Comparison of ENCODE assay signal across 7 mouse cellular contexts in the genomic region with DNA sequence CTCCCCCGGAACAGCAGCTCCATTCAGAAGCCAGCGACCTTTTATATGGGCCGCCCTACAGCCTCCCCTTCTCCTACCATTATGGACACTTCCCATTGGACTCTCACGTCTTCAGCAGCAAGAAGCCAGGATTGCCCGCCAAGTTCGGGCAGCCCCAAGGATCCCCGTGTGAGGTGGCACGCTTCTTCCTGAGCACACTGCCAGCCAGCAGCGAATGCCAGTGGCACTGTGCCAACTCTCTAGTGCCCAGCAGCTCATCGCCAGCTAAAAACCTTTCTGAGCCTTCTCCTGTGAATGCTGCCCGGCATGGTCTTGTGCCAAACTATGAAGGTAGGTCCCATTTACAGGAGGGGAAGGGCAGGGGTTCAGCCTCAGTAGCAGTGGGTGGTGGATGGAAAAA. TPM values are rescaled to one million over a fixed set of nuclear protein-coding genes. Genes with fewer than 3 reads are reported as not detected.
DNase-seq lines count a peak whose midpoint lies in the region; ATAC-seq lines count a peak whose summit lies in the region.

No protein-coding gene starts in this region.

- DNase-seq in layer of hippocampus, postnatal 10 days (ENCODE audit: low spot score in 2 of 2), result peak; percentile 69 to 75
- DNase-seq in layer of hippocampus, adult 11-12 months (ENCODE audit: low spot score), result no peak
- DNase-seq in adrenal gland, adult 18-20 months (ENCODE audit: low spot score in 2 of 2), result peak; percentile 32 to 39
- peak; percentile 32 for DNase-seq in cerebellum, adult 11-12 months
- DNase-seq in kidney, postnatal 36 days, result peak; percentile 42 to 71

- ATAC-seq in erythroblast, adult 5-6 weeks (replicated peaks; ENCODE audit: low FRiP score, poor library complexity, severe bottlenecking), result no peak
- ATAC-seq in activated CD4-positive, CD25-positive, alpha-beta regulatory T cell, adult 4 months, result no peak

RNA-seq across cellular contexts. Expression of a gene that starts 38.5 kb away (rescaled TPM):
- under 1 TPM; 0.09 to 0.65 TPM for total RNA-seq in layer of hippocampus, postnatal 10 days (2021)
- not detected for total RNA-seq in adrenal gland, adult 18-20 months (2021)
- total RNA-seq in erythroblast, adult 5-6 weeks (2015; ENCODE audit: low replicate concordance), result not detected in 2 replicates
- not detected in 2 replicates for total RNA-seq in erythroblast, adult 5-6 weeks (2017; ENCODE audit: low replicate concordance)
- not detected for polyA plus RNA-seq in activated CD4-positive, CD25-positive, alpha-beta regulatory T cell, adult 4 months (2017; shearing (Covaris generic))
